16 mouse cellular contexts compared by ENCODE assay signal in genomic region chr6:25012376-25013287, GRCm38 (mm10). TPM values are rescaled to one million over a fixed set of nuclear protein-coding genes. Genes with fewer than 3 reads are reported as not detected.
DNase-seq lines count a peak whose midpoint lies in the region; ATAC-seq lines count a peak whose summit lies in the region.
"Had no signal": no experiment of that assay in that cellular context is flagged by ENCODE, and none has a peak within 500 bp of the region (broad histone marks: within the 10 kb centered on the region; RNA-seq: fewer than 3 reads in every experiment).

No protein-coding gene starts in this region.

- intact Hi-C loops in left cerebral cortex, postnatal 36 days (cut with DNase I), result no loop called here

- no peak overlapping the region for H3K4me3 ChIP-seq in embryonic facial prominence, embryonic 14.5 days (ENCODE audit: low read depth, low read length)
- H3K4me3 ChIP-seq in embryonic facial prominence, embryonic 10.5 days, result no peak overlapping the region
- no peak overlapping the region for H3K4me3 ChIP-seq in midbrain, embryonic 11.5 days (ENCODE audit: low read depth, low read length)
- no peak overlapping the region for H3K4me3 ChIP-seq in midbrain, embryonic 16.5 days (ENCODE audit: low read depth, low read length)
- H3K4me3 ChIP-seq in stomach, embryonic 14.5 days (ENCODE audit: low read depth, low read length), result no peak overlapping the region
- H3K4me3 ChIP-seq: heart, embryonic 15.5 days; limb, embryonic 12.5 days; megakaryocyte, embryonic 14.5 days had no signal

- H3K36me3 ChIP-seq in embryonic facial prominence, embryonic 14.5 days (ENCODE audit: control insufficient read depth, insufficient read depth, low read length), result no peaks in the 10 kb centered on the region
- H3K36me3 ChIP-seq in embryonic facial prominence, embryonic 10.5 days (replicated peaks), result no peaks in the 10 kb centered on the region
- H3K36me3 ChIP-seq in midbrain, embryonic 11.5 days (ENCODE audit: control insufficient read depth, insufficient read depth, low read length), result no peaks in the 10 kb centered on the region
- no peaks in the 10 kb centered on the region for H3K36me3 ChIP-seq in midbrain, embryonic 16.5 days (ENCODE audit: control insufficient read depth, insufficient read depth, low read length)
- H3K36me3 ChIP-seq in stomach, embryonic 14.5 days (ENCODE audit: control insufficient read depth, insufficient read depth, low read length), result no peaks in the 10 kb centered on the region
- H3K36me3 ChIP-seq: heart, embryonic 15.5 days; limb, embryonic 12.5 days had no signal

- peak; percentile 14 for DNase-seq in embryonic facial prominence, embryonic 14.5 days (ENCODE audit: low spot score)
- DNase-seq in embryonic facial prominence, embryonic 10.5 days (ENCODE audit: low spot score), result no peak
- no peak for DNase-seq in midbrain, embryonic 11.5 days (ENCODE audit: low spot score, missing footprints)
- DNase-seq in cerebellum, postnatal 14 days, result peak; percentile 35 to 58
- DNase-seq in urinary bladder, postnatal 36 days (ENCODE audit: low spot score in 2 of 2), result no peak
- no peak for DNase-seq in left cerebral cortex, postnatal 36 days (ENCODE audit: low spot score in 2 of 2)
- DNase-seq: adrenal gland, postnatal 14 days; gastrocnemius, postnatal 14 days; lung, adult 2 months; right cerebral cortex, postnatal 4 days had no signal

- no peaks in the 10 kb centered on the region for H3K27me3 ChIP-seq in embryonic facial prominence, embryonic 14.5 days (replicated peaks; ENCODE audit: control insufficient read depth, insufficient read depth, low read length)
- no peaks in the 10 kb centered on the region for H3K27me3 ChIP-seq in embryonic facial prominence, embryonic 10.5 days (replicated peaks; ENCODE audit: low read depth, poor library complexity, severe bottlenecking)
- H3K27me3 ChIP-seq in midbrain, embryonic 11.5 days (ENCODE audit: control insufficient read depth, insufficient read depth, low read length), result no peaks in the 10 kb centered on the region
- H3K27me3 ChIP-seq in midbrain, embryonic 16.5 days (ENCODE audit: control insufficient read depth, insufficient read depth, low read depth, low read length), result no peaks in the 10 kb centered on the region
- no peaks in the 10 kb centered on the region for H3K27me3 ChIP-seq in stomach, embryonic 14.5 days (ENCODE audit: control insufficient read depth, insufficient read depth, low read length)
- H3K27me3 ChIP-seq: heart, embryonic 15.5 days; limb, embryonic 12.5 days; megakaryocyte, embryonic 14.5 days had no signal

- no peak overlapping the region for H3K27ac ChIP-seq in embryonic facial prominence, embryonic 14.5 days (replicated peaks; ENCODE audit: low read depth, low read length)
- no peak overlapping the region for H3K27ac ChIP-seq in embryonic facial prominence, embryonic 10.5 days (replicated peaks)
- H3K27ac ChIP-seq in midbrain, embryonic 11.5 days (ENCODE audit: low read depth, low read length), result no peak overlapping the region
- no peak overlapping the region for H3K27ac ChIP-seq in midbrain, embryonic 16.5 days (ENCODE audit: low read length)
- H3K27ac ChIP-seq in stomach, embryonic 14.5 days (ENCODE audit: low read length), result peak overlapping the region; percentile 21; the same call in 1 of the 2 replicates
- H3K27ac ChIP-seq: heart, embryonic 15.5 days; limb, embryonic 12.5 days had no signal

- H3K9ac ChIP-seq in embryonic facial prominence, embryonic 14.5 days (ENCODE audit: low read depth, low read length), result no peak overlapping the region
- H3K9ac ChIP-seq in midbrain, embryonic 11.5 days (ENCODE audit: low read length), result no peak overlapping the region
- no peak overlapping the region for H3K9ac ChIP-seq in midbrain, embryonic 16.5 days (ENCODE audit: low read depth, low read length)
- H3K9ac ChIP-seq in stomach, embryonic 14.5 days (replicated peaks; ENCODE audit: low read depth, low read length), result no peak overlapping the region
- H3K9ac ChIP-seq: heart, embryonic 15.5 days; limb, embryonic 12.5 days had no signal

- H3K9me3 ChIP-seq in embryonic facial prominence, embryonic 14.5 days (ENCODE audit: control insufficient read depth, low read length), result no peaks in the 10 kb centered on the region
- H3K9me3 ChIP-seq in embryonic facial prominence, embryonic 10.5 days, result no peaks in the 10 kb centered on the region
- no peaks in the 10 kb centered on the region for H3K9me3 ChIP-seq in midbrain, embryonic 11.5 days (ENCODE audit: control insufficient read depth, low read length)
- H3K9me3 ChIP-seq in midbrain, embryonic 16.5 days (replicated peaks; ENCODE audit: control insufficient read depth, low read length, poor library complexity, severe bottlenecking), result no peaks in the 10 kb centered on the region
- H3K9me3 ChIP-seq in stomach, embryonic 14.5 days (ENCODE audit: control insufficient read depth, low read depth, low read length), result no peaks in the 10 kb centered on the region
- H3K9me3 ChIP-seq: heart, embryonic 15.5 days; limb, embryonic 12.5 days had no signal

- no peak overlapping the region for H3K4me2 ChIP-seq in embryonic facial prominence, embryonic 14.5 days (ENCODE audit: low read depth, low read length)
- H3K4me2 ChIP-seq in midbrain, embryonic 11.5 days, result no peak overlapping the region
- no peak overlapping the region for H3K4me2 ChIP-seq in midbrain, embryonic 16.5 days (ENCODE audit: low read length)
- no peak overlapping the region for H3K4me2 ChIP-seq in stomach, embryonic 14.5 days (replicated peaks; ENCODE audit: low read depth, low read length)
- H3K4me2 ChIP-seq: heart, embryonic 15.5 days; limb, embryonic 12.5 days had no signal

- no peaks in the 10 kb centered on the region for H3K4me1 ChIP-seq in embryonic facial prominence, embryonic 14.5 days (ENCODE audit: control insufficient read depth, insufficient read depth, low read length)
- no peaks in the 10 kb centered on the region for H3K4me1 ChIP-seq in embryonic facial prominence, embryonic 10.5 days
- H3K4me1 ChIP-seq in midbrain, embryonic 11.5 days (ENCODE audit: control insufficient read depth, insufficient read depth, low read length), result 0 out of 2 replicates have a peak, but pooled peaks cover 2% of the 10 kb centered on the region
- H3K4me1 ChIP-seq in midbrain, embryonic 16.5 days (ENCODE audit: control insufficient read depth, insufficient read depth, low read length), result no peaks in the 10 kb centered on the region
- H3K4me1 ChIP-seq in stomach, embryonic 14.5 days (ENCODE audit: control insufficient read depth, insufficient read depth, low read length), result no peaks in the 10 kb centered on the region
- H3K4me1 ChIP-seq: heart, embryonic 15.5 days; limb, embryonic 12.5 days; megakaryocyte, embryonic 14.5 days had no signal

- ATAC-seq in embryonic facial prominence, embryonic 14.5 days (ENCODE audit: low read depth), result no peak
- ATAC-seq in midbrain, embryonic 11.5 days (ENCODE audit: low FRiP score), result 0 out of 2 replicates have a peak, but pooled peaks have one; percentile 38
- no peak for ATAC-seq in midbrain, embryonic 16.5 days
- ATAC-seq in stomach, embryonic 14.5 days (ENCODE audit: insufficient number of reproducible peaks, insufficient read depth, low FRiP score, low read depth), result no peak

- WGBS in embryonic facial prominence, embryonic 14.5 days, result 56% methylated on average over 2 of the region's 2 CpGs
- 72% methylated on average over 2 of the region's 2 CpGs for WGBS in embryonic facial prominence, embryonic 10.5 days
- 82% methylated on average over 2 of the region's 2 CpGs for WGBS in midbrain, embryonic 11.5 days
- 58% methylated on average over 2 of the region's 2 CpGs for whole genome bisulfite sequencing in midbrain, embryonic 16.5 days
- WGBS in stomach, embryonic 14.5 days, result 30% methylated on average over 2 of the region's 2 CpGs

RNA-seq across cellular contexts. Expression of gene Tmem229a, which starts 56.5 kb away (rescaled TPM):
- 1.5 and 1.6 TPM in 2 replicates for polyA plus RNA-seq in embryonic facial prominence, embryonic 14.5 days (2014; fragmentation: Nextera tagmentation; extraction: Ambion mirVana)
- polyA plus RNA-seq in embryonic facial prominence, embryonic 10.5 days (2016; fragmentation: Nextera tagmentation; extraction: Ambion mirVana), result 0.64 and 0.69 TPM in 2 replicates
- 1.5 and 1.7 TPM in 2 replicates for polyA plus RNA-seq in midbrain, embryonic 11.5 days (2014; fragmentation: Nextera tagmentation; extraction: Ambion mirVana)
- polyA plus RNA-seq in midbrain, embryonic 16.5 days (2015; fragmentation: Nextera tagmentation; extraction: Ambion mirVana), result 3.4 and 4.6 TPM in 2 replicates
- polyA plus RNA-seq in stomach, embryonic 14.5 days (2014; fragmentation: Nextera tagmentation; extraction: Ambion mirVana), result 1.0 TPM in 2 replicates
- 10 to 100 TPM; 41.5 to 46.7 TPM for total RNA-seq in left cerebral cortex, postnatal 36 days (2021)
- total RNA-seq: common myeloid progenitor, adult 5-6 weeks had no signal

Comparison
In these comparisons a context has a peak if more than half of its experiments do, and no peak if none do; other contexts are left out.
1. DNase-seq: peak in embryonic facial prominence, embryonic 14.5 days (single experiment) and cerebellum, postnatal 14 days (2 of 2); none in embryonic facial prominence, embryonic 10.5 days (single experiment), midbrain, embryonic 11.5 days (single experiment), urinary bladder, postnatal 36 days (0 of 2) and left cerebral cortex, postnatal 36 days (0 of 2).